Mouse (Mus musculus) heart, postnatal 4 days (tissue): Measurements from ENCODE around the gene Plekhh2. TPM values are rescaled to one million over a fixed set of nuclear protein-coding genes. Genes with fewer than 3 reads are reported as not detected.

Experiments
- DNase-seq: peaks from one replicate; pipeline ENCODE4 v3.0.0; 2021
- total RNA-seq, 2 experiments: library from RNA; stranded (reverse); gene quantifications; 2 replicates each; pipeline ENCODE4 v1.2.3; 2021

Gene Plekhh2
- 1 to 10 TPM; 6.3 to 6.4 TPM for total RNA-seq

DNA sequence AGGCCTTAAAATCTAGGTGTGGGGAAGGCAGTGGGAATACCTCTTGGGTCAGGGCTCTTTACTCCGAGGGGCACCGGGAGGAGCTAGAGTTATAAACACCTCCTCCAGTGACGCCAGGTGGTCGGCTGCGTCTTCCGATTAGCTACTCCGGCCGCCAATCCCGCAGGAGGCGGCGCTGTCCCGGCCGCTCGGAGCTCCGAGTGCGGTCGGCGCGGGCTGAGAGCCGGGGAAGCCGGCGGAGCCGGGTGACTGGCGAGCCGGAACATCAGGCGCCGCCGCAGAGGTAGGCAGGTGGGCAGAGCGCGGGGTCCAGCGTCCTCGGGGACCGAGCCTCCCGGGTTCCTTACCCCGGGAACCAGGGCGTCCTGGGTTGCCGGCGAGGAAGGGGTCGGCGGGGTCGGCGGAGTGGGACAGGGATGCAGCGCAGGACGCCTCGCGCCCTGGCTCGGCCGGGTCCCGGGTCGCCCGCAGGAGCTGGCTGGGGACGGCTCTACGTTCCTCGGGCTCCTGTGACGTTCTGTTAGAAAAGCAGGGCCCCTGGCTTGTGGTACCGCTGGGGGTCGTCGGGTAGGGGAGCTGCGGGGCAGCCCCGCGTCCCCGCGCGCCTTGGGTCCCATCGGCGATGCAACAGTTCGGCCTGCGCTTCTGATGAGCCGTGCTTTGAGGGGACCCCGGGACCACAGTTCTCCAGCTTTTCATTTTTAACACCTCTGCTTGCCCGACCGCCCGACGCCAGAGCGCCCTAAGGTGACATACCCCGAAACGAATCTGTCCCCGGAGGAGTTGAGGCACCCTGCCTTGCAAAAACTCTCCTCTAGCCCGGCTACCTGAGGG lies at the start of gene Plekhh2:
Plekhh2 (plus strand) TSS at position 214 of the 834 bp plus-strand sequence.
- peak; percentile 91 for DNase-seq

GRCm38 (mm10) chr17:84465753-84466608 lies 45.7 kb upstream of the Plekhh2 start, which contains the start of gene Thada:
Gene Thada (minus strand): TSS chr17:84466205.
- peak; percentile 99 for DNase-seq

- no peak for DNase-seq
Observed at GRCm38 (mm10) chr17:84474312-84474711, 37.4 kb upstream of the Plekhh2 start.

GRCm38 (mm10) chr17:84477176-84477575 lies 34.5 kb upstream of the Plekhh2 start:
- DNase-seq: no peak

DNA sequence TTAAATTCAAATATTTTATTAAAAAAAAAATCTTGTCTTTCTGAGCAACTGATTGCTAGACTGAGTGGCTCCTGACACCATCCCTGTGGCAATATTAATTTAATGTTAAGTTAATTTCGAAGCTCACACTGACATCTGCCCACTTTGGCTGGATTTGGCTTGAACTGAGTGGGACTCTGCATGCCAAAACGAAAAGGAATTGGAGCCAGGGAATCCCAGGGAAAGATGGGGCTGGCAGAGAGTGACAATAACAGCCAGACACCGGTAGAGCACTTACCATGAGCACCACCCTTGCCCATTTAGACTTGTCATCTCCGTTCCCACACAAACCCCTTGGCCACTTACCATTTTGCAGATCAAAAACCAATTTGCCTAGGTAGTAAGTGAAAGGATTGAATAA lies 33.4 kb upstream of the Plekhh2 start:
- DNase-seq: no peak

DNA sequence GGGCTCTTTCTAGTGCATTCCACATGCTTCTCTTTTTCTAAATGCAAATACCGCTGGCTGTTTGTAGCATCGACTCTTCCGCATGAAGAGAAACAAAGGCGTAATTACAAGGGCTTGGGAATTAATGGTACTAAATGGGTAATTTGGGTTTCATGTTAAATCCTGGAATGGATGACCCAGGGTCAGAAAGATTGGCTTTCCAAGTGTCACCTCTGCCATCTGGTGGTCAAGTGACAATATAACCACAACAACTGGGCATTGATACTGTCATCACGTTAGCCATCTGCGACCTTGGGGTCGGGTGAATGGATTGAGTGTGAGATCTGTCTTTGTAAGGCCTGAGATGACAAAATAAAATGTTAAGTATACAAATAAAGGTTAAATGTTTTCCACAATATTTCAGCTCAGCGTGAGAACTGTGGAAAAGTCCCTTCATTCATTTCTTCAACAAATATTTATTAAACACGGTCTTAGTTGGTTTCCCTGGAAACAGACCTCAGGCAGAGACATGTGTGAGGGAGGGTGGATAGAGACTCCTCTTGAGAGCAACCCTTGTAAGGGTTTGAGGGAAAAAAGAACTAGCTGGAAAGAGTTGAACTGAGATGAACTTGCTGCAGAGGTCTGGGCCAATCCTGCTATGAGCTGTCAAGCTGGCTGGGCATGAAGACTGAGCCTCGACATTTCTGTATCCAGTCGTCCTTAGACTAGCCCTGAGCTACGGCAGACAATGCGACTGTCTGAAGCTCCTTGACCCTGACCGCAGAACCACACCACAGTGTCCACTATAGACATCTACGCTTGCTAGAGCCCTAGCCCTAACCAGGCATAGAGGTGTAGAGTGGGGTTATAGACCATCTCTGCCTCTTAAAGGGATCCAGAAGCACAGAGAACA lies 31.0 kb upstream of the Plekhh2 start:
- peak; percentile 23 for DNase-seq

DNA sequence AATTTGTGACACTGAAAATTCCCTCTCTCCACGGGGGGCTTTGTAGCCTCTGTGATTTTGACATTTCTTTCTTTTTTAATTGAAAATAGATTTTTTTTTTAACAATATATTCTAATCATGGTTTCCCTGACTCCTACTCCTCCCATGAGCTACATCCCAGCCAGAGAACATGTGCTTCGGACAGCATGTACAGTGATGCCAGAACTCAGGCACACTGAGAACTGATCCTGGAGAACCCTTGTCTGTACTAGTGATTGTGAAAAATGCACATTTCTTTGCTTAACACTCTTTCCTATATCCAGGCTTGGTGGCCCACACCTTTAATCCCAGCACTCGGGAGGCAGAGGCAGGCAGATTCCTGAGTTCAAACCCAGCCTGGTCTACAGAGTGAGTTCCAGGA lies 28.9 kb upstream of the Plekhh2 start:
- DNase-seq: no peak

- peak; percentile 33 for DNase-seq
Observed at GRCm38 (mm10) chr17:84483673-84484320, 27.9 kb upstream of the Plekhh2 start.

GRCm38 (mm10) chr17:84487415-84487814 lies 24.3 kb upstream of the Plekhh2 start:
- no peak for DNase-seq

DNA sequence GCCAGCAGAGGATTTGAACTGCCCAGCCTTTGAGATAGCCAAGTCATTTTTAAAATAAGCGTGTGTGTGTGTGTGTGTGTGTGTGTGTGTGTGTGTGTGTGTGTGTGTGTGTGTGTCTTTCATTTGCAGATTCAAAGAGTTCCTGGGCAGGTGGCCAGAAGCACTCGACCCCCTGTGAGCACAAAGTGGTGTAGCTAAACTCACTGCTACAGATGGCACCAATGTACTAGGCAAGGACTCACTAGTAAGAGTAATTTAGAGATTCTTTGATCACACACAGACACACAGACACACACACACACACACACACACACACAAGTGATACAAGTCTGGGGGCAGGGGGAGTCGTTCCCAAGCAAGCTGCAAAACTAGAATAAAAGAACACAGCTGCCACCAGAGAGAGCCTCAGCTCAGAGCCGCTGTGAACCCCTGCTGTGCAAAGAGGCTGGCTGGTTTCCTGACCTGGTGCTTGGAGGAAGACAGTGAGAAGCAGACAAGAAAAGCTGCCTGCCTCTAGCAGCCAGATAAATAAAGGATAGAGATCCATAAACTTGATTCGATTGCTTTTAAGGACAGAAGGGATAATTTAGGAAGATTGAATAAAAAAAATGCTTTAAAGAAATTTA lies 19.3 kb upstream of the Plekhh2 start:
- DNase-seq: peak; percentile 35

DNA sequence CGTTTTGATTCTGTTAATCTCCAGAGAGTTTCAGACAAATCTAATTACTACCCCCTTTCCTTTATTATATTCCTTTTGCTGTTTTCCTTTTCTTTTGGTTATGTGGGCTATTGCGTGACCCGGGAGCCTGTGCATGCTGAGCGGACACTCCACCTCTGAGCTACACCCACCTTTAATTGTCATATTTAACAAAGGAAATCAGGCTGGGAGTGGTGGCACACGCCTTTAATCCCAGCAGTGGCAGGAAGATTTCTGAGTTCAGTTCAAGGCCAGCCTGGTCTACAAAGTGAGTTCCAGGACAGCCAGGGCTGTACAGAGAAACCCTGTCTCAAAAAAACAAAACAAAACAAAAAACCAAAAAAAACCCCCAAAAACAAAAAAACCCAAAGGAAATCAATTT lies 14.7 kb upstream of the Plekhh2 start:
- no peak for DNase-seq

- DNase-seq: no peak
Observed at GRCm38 (mm10) chr17:84497559-84497958, 14.1 kb upstream of the Plekhh2 start.

- no peak for DNase-seq
Observed at GRCm38 (mm10) chr17:84497972-84498604, 13.6 kb upstream of the Plekhh2 start.

GRCm38 (mm10) chr17:84498639-84499038 lies 13.1 kb upstream of the Plekhh2 start:
- DNase-seq: peak; percentile 36

DNA sequence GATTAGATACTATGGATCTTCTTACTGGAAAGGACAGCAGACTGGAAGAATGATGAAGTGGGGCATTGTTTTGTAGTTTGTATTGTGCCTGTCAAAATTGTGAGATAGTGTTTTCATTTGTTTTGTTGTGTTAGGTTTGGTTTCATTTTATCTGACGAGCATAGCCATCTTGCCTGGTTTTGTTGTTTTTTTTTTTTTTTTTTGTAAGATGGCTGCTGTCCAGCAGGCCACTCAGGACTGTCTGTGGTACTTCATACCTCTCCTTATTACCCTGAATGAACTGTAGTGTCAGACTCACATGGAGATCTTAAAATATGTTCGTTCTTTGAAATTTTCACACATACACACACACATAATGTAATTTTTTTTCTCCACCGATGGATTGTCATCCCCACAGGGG lies 9.4 kb upstream of the Plekhh2 start:
- no peak for DNase-seq

DNA sequence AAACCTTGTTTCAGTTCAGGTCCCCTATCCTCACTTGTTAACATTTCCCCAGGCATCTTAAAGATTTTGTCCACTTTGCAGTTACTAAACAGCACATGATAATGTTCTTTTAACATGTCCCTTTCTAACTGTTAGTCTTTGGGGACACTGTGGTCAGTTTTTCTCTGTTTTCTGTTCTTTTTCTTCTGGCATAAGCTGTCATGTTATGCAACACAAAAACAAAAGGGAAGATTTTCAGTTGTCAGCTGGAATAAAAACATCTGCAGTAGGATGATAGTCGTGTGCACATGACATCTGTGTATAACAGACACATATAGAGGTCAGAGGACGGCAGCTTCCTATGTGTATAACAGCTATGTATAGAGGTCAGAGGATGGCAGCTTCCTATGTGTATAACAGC lies 5.8 kb upstream of the Plekhh2 start:
- no peak for DNase-seq

GRCm38 (mm10) chr17:84508736-84509135 lies 3.0 kb upstream of the Plekhh2 start:
- DNase-seq: no peak

DNA sequence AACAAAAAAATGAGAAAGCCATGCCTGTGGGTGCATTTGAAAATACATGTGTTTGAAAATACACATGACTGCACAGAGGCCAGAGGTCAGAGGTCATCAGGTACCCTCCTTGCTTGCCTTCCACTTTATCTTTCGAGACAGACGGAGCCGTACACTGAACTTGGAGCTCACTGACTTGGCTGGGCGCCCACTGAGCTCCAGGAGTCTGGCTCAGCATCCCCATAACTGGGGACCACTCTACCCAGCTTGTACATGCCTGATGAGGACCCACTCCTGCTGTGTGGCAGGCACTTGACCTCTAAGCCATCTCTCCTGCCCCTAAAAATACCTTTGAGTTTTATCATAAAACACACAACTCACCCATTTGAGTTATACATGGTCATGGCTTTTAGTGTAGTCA lies 2.5 kb upstream of the Plekhh2 start:
- no peak for DNase-seq

DNA sequence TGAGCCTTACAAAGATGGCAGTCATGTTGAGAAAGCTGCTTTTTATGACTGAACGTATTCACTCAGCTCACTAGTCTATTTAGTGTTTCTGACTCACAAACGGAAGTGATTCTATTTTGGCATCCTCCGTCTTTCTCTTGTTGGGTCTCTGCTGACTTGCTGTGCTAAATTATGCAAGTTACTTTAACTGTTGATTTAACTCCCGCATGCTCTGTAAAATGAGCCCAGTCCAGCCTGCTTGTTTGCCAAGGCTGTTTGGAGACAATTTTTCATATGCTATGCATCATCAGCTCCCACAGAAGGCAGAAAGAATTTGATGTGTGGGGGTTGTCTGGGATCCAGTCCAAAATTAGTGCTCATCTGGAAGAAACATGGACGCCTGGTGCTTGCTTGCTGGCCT lies 1.3 kb upstream of the Plekhh2 start:
- DNase-seq: peak; percentile 60

GRCm38 (mm10) chr17:84510961-84511639 lies 595 bp upstream of the Plekhh2 start:
- no peak for DNase-seq
